Mouse (Mus musculus) ES-Bruce4 (cell line): ENCODE results near the gene Rgl3. TPM values are rescaled to one million over a fixed set of nuclear protein-coding genes. Genes with fewer than 3 reads are reported as not detected.

Experiments used
- H3K27ac ChIP-seq: 2 replicates; pipeline ENCODE4 v1.5.1; 2012; ENCODE audit warnings: low read length, inconsistent platforms; ENCODE audit not compliant: insufficient read depth
- H3K27me3 ChIP-seq: 2 replicates; pipeline ENCODE4 v1.6.1; 2012; ENCODE audit warnings: mild to moderate bottlenecking, low read length, inconsistent platforms; ENCODE audit not compliant: control insufficient read depth, poor library complexity, insufficient read depth, severe bottlenecking
- H3K36me3 ChIP-seq: 2 replicates; pipeline ENCODE4 v1.6.1; 2012; ENCODE audit warnings: inconsistent platforms, mild to moderate bottlenecking, low read length, moderate library complexity; ENCODE audit not compliant: control insufficient read depth, poor library complexity, insufficient read depth, severe bottlenecking
- H3K4me1 ChIP-seq: one replicate; pipeline ENCODE4 v1.8.1; 2011; ENCODE audit warnings: low read length; ENCODE audit not compliant: control insufficient read depth, insufficient read depth
- H3K4me3 ChIP-seq: 2 replicates; pipeline ENCODE4 v1.5.1; 2011; ENCODE audit warnings: low read depth, mild to moderate bottlenecking, low read length
- H3K9ac ChIP-seq: 2 replicates; pipeline ENCODE4 v1.6.1; 2012; ENCODE audit warnings: low read depth, mild to moderate bottlenecking, inconsistent platforms; ENCODE audit not compliant: poor library complexity, severe bottlenecking
- H3K9me3 ChIP-seq: replicated peaks from 2 replicates; pipeline ENCODE4 v1.6.1; 2012; ENCODE audit warnings: mild to moderate bottlenecking, low read length, inconsistent platforms; ENCODE audit not compliant: control insufficient read depth, poor library complexity, insufficient read depth, severe bottlenecking
- CTCF ChIP-seq: IDR thresholded peaks from one replicate; pipeline ENCODE4 v1.8.1; 2011; ENCODE audit warnings: low read depth, low read length
- EP300 ChIP-seq: IDR thresholded peaks from 2 replicates; pipeline ENCODE4 v1.6.1; 2011; ENCODE audit warnings: low read depth, low read length; ENCODE audit not compliant: insufficient read depth
- POLR2A ChIP-seq: IDR thresholded peaks from one replicate; pipeline ENCODE4 v1.8.1; 2011; ENCODE audit warnings: low read length; ENCODE audit not compliant: insufficient read depth
- polyA plus RNA-seq: library from polyadenylated mRNA; stranded (reverse); fragments of >200 nt; gene quantifications from 2 replicates; pipeline ENCODE4 v1.2.4, GENCODE M21; 2011; ENCODE audit warnings: low read depth; ENCODE audit not compliant: missing spikeins, insufficient read depth, insufficient read length

Rgl3 gene
- polyA plus RNA-seq, 1 experiment, result 9.2 TPM

DNA sequence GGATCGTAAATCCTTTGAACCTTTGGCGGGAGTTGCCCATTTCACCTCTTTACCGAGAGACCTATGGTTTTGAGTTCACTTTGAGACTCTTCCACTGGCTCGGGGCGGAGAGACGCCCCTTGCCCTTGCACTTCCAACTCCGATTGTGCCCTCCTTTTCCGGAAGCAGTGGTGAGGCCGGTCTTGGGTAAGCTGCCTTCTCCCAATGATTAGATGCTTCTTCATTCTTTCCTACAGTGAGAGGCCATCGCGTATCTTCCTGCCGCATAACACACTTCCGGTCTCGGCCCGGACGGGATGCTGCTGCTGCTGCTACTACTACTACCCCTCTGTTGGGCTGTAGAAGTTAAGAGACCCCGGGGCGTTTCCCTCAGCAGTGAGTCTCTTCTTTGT is 13.9 kb upstream of the Rgl3 start:
- Histone ChIP-seq H3K36me3 (peaks cover 35% of the 10 kb centered on the region), H3K4me3 (peak overlapping the region; percentile 89), H3K4me1 (no peaks in the 10 kb centered on the region), H3K27ac (peak overlapping the region; percentile 11), H3K9ac (peak overlapping the region; percentile 38), H3K27me3 (no peaks in the 10 kb centered on the region), H3K9me3 (no peaks in the 10 kb centered on the region)
- no peak for TF ChIP-seq EP300
- no peak for TF ChIP-seq POLR2A
- no peak for TF ChIP-seq CTCF

DNA sequence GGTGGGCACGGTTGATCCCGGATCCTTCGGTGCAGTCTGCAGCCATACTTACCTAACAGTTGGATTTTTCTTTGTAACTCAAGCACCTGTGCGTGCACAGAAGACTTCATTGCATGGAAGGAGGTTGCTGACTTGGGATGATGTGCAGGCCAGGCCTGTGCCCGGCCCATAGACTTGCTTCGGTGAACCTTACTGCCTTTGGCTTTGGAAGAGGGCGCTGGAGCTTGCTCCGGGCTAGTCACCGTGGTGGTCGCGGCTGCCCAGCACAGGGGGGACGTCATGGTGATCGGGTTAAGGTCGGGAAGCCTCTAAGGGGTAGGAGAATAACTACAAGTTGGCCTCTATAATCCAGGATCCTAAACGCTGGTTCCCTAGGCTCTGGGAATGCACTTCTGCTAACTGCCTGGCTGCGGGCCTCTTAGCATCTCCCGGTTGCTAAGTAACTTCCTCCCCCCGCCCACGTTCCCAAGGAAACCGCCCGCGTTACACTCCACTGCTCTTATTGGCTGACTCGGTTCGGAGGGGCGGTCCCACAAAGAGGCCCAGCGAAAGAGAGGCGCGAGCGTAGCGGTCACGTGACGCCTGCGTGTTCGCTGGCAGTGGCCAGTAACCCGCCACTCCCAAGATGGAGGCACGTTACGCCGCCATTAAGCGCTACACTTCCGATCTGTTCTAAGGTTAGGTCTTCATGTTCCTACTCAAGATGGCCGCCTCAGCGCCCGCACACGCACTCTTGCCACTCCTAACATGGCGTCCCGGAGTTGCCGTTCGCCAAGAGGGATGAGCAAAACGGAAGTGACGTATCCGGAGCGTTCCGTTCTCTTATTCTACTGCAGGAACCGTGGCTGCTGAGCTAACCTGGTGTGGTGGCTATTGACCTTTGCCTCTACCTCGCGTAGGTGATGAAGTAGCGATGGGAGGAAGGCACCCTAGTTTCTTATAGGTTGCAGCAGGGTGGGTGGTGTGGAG is 13.2 kb upstream of the Rgl3 start, which contains the start of the genes Ccdc151 and Prkcsh:
Ccdc151 (minus strand) TSS at position 441 of the 969 bp plus-strand sequence.
Prkcsh (plus strand) TSS at position 613 of the 969 bp plus-strand sequence.
- peak within 1 kb of the TSS; percentile 38 for H3K9ac ChIP-seq
- H3K4me1 ChIP-seq, result no peaks in the 10 kb centered on the region
- peak; percentile 87 for TF ChIP-seq POLR2A
- peak; percentile 34; the same call in 1 of the 2 replicates for TF ChIP-seq EP300
- TF ChIP-seq CTCF, result no peak
- H3K9me3 ChIP-seq, result no peaks in the 10 kb centered on the region
- H3K27ac ChIP-seq, result peak within 1 kb of the TSS; percentile 11
- peaks cover 30% of the 10 kb centered on the region for H3K36me3 ChIP-seq
- H3K4me3 ChIP-seq, result peak within 1 kb of the TSS; percentile 89
- H3K27me3 ChIP-seq, result no peaks in the 10 kb centered on the region

DNA sequence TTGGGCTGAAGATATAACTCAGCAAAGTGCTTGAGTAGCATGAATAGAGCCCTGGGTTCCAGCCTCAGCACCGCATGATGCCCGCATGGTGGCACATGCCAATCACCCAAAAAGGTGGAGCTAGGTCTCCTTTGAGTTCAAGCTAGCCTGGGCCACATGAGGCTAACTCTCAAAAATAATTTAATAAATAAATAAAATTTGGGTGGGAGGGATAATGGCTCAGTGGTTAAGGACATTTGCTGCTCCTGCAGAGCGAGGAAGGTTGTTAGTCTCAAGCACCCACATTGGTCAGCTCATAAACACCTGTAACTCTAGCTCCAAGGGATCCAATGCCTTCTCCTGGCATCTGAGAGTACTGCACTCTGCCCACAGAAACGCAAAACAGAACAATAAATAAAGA is 12.4 kb upstream of the Rgl3 start:
- no peak overlapping the region for H3K27ac ChIP-seq

DNA sequence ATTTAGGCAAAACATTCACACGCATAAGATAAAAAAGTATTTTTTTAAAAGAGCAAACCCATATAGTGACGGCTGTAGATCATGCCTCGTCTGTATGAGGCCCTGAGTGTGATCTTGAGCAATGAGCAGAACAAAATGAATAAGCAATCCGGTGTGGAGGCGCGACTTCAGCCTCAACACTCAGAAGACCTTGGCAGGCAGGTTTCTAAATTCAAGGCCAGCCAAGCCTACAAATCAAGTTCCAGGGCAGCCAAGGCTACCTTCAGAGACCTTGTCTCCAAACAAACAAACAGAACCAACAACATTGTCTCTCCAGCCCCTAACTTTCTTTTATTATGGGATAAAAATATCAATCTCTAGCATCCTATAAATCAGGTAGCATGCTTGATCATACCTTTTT is 11.1 kb upstream of the Rgl3 start:
- H3K4me1 ChIP-seq, result no peaks in the 10 kb centered on the region
- no peaks in the 10 kb centered on the region for H3K9me3 ChIP-seq
- TF ChIP-seq CTCF (no peak), POLR2A (no peak), EP300 (no peak)
- H3K4me3 ChIP-seq, result no peak overlapping the region
- H3K27ac ChIP-seq, result no peak overlapping the region
- H3K36me3 ChIP-seq, result peaks cover 9% of the 10 kb centered on the region
- no peak overlapping the region for H3K9ac ChIP-seq
- no peaks in the 10 kb centered on the region for H3K27me3 ChIP-seq

More for the DNA sequence above, 12.4 kb upstream of the Rgl3 start:
- Histone ChIP-seq H3K36me3 (peaks cover 22% of the 10 kb centered on the region), H3K9me3 (no peaks in the 10 kb centered on the region), H3K27me3 (no peaks in the 10 kb centered on the region), H3K4me1 (no peaks in the 10 kb centered on the region), H3K9ac (no peak overlapping the region), H3K4me3 (no peak overlapping the region)
- TF ChIP-seq EP300 (no peak), POLR2A (no peak), CTCF (no peak)

DNA sequence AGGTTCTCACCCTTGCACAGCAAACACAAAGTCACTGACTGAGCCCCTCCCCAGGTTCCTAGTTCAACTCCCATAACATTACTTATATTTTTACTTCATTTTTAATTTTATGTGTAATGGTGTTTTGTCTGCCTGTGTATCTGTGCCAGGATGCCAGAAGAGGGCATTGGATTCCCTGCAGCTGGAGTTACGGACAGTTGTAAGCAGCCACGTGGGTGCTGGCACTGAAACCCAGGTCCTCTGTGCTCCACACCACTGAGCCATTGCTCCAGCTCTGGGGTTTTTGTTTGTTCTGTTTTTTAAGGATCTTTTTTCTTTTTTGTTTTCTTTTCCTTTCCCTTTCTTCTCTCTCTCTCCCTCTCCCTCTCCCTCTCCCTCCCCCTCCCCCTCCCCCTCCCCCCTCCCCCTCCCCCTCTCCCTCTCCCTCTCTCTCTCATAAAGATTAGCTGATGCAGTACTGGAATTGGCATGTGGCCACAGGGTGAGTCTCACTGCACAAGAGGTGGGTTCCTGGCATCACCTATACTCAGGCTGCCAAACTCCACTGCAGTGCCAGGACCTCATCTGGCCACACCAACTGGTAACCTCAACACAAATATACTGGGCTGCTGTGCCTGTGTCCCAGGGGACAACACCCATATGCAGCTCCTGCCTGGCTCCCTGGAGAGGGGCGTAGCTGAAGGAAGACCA is 7.1 kb upstream of the Rgl3 start:
- TF ChIP-seq POLR2A (no peak), CTCF (no peak), EP300 (no peak)
- no peaks in the 10 kb centered on the region for H3K9me3 ChIP-seq
- H3K27me3 ChIP-seq, result no peaks in the 10 kb centered on the region
- no peaks in the 10 kb centered on the region for H3K36me3 ChIP-seq
- no peaks in the 10 kb centered on the region for H3K4me1 ChIP-seq
- H3K4me3 ChIP-seq, result no peak overlapping the region
- no peak overlapping the region for H3K27ac ChIP-seq
- H3K9ac ChIP-seq, result no peak overlapping the region
